Mouse (Mus musculus) NIH3T3 (cell line): ENCODE measurements around the gene Adipor2.

Experiments used
- DNase-seq: peaks from one replicate; pipeline ENCODE4 v3.0.0-alpha.2; 2012; ENCODE audit warnings: low read depth

The Adipor2 gene

GRCm38 (mm10) chr6:119347813-119348212 lies 69.7 kb downstream of the Adipor2 start:
- no peak for DNase-seq

GRCm38 (mm10) chr6:119346257-119346656 lies 71.2 kb downstream of the Adipor2 start:
- DNase-seq: no peak

- peak; percentile 56 for DNase-seq
Measured at GRCm38 (mm10) chr6:119341409-119341808, 76.1 kb downstream of the Adipor2 start.

- DNase-seq: no peak
Measured at GRCm38 (mm10) chr6:119338121-119338912, 79.2 kb downstream of the Adipor2 start.

GRCm38 (mm10) chr6:119337287-119337686 lies 80.2 kb downstream of the Adipor2 start:
- DNase-seq: no peak

GRCm38 (mm10) chr6:119336124-119336523 lies 81.4 kb downstream of the Adipor2 start:
- DNase-seq: no peak

- no peak for DNase-seq
Measured at GRCm38 (mm10) chr6:119333831-119334230, 83.7 kb downstream of the Adipor2 start.

GRCm38 (mm10) chr6:119333202-119333601 lies 84.3 kb downstream of the Adipor2 start:
- DNase-seq: peak; percentile 47

GRCm38 (mm10) chr6:119332111-119332510 lies 85.4 kb downstream of the Adipor2 start:
- no peak for DNase-seq

- no peak for DNase-seq
Measured at GRCm38 (mm10) chr6:119330506-119330905, 87.0 kb downstream of the Adipor2 start, which contains the start of gene Lrtm2. Gene Lrtm2, minus strand, starts transcription at chr6:119330766.

GRCm38 (mm10) chr6:119329936-119330335 lies 87.6 kb downstream of the Adipor2 start:
- no peak for DNase-seq

- peak; percentile 62 for DNase-seq
Measured at GRCm38 (mm10) chr6:119329215-119329714, 88.2 kb downstream of the Adipor2 start.

GRCm38 (mm10) chr6:119328521-119329115 lies 88.9 kb downstream of the Adipor2 start:
- no peak for DNase-seq

- no peak for DNase-seq
Measured at GRCm38 (mm10) chr6:119326541-119326940, 91.0 kb downstream of the Adipor2 start.

GRCm38 (mm10) chr6:119325978-119326377 lies 91.5 kb downstream of the Adipor2 start:
- DNase-seq: no peak

- no peak for DNase-seq
Measured at GRCm38 (mm10) chr6:119324776-119325175, 92.7 kb downstream of the Adipor2 start.

GRCm38 (mm10) chr6:119321752-119322151 lies 95.8 kb downstream of the Adipor2 start:
- DNase-seq: no peak

GRCm38 (mm10) chr6:119320481-119320880 lies 97.0 kb downstream of the Adipor2 start:
- DNase-seq: peak; percentile 80

- no peak for DNase-seq
Measured at GRCm38 (mm10) chr6:119319358-119319757, 98.1 kb downstream of the Adipor2 start.

GRCm38 (mm10) chr6:119318732-119319131 lies 98.8 kb downstream of the Adipor2 start:
- DNase-seq: no peak

- no peak for DNase-seq
Measured at GRCm38 (mm10) chr6:119314751-119315476, 102.6 kb downstream of the Adipor2 start.

GRCm38 (mm10) chr6:119313588-119314375 lies 103.7 kb downstream of the Adipor2 start:
- no peak for DNase-seq
